Mouse (Mus musculus): ENCODE results near the gene P2rx1.

Gene P2rx1

GRCm38 (mm10) chr11:72998771-72999170 is at the start of gene P2rx1:
Gene P2rx1, plus strand, starts transcription at chr11:72999103.
- 52% methylated on average over 8 of the region's 8 CpGs for WGBS

GRCm38 (mm10) chr11:72951137-72952000 is 47.5 kb upstream of the P2rx1 start:
- 80% methylated on average over 22 of the region's 22 CpGs for WGBS

GRCm38 (mm10) chr11:72952226-72952625 is 46.7 kb upstream of the P2rx1 start:
- WGBS = 69% methylated on average over 3 of the region's 3 CpGs

- WGBS = 87% methylated on average over 6 of the region's 6 CpGs
Measured at GRCm38 (mm10) chr11:72952697-72953096, 46.2 kb upstream of the P2rx1 start.

- whole genome bisulfite sequencing = 97% methylated on average over 1 of the region's 1 CpGs
Measured at GRCm38 (mm10) chr11:72953116-72953439, 45.8 kb upstream of the P2rx1 start.

- WGBS = 85% methylated on average over 4 of the region's 4 CpGs
Measured at GRCm38 (mm10) chr11:72953440-72954151, 45.3 kb upstream of the P2rx1 start.

- 77% methylated on average over 4 of the region's 4 CpGs for WGBS
Measured at GRCm38 (mm10) chr11:72954216-72954615, 44.7 kb upstream of the P2rx1 start.

GRCm38 (mm10) chr11:72955339-72955974 is 43.4 kb upstream of the P2rx1 start:
- 84% methylated on average over 5 of the region's 5 CpGs for WGBS

- WGBS = 67% methylated on average over 2 of the region's 2 CpGs
Measured at GRCm38 (mm10) chr11:72957318-72957717, 41.6 kb upstream of the P2rx1 start.

GRCm38 (mm10) chr11:72959924-72960679 is 38.8 kb upstream of the P2rx1 start:
- WGBS = 48% methylated on average over 15 of the region's 15 CpGs

GRCm38 (mm10) chr11:72960723-72961071 is 38.2 kb upstream of the P2rx1 start:
- 17% methylated on average over 15 of the region's 15 CpGs for WGBS

- WGBS = 6% methylated on average over 70 of the region's 70 CpGs
Measured at GRCm38 (mm10) chr11:72961072-72961980, 37.6 kb upstream of the P2rx1 start, which contains the start of gene Atp2a3. Gene Atp2a3, plus strand, starts transcription at chr11:72961169.

- WGBS = 88% methylated on average over 2 of the region's 2 CpGs
Measured at GRCm38 (mm10) chr11:72962378-72962777, 36.5 kb upstream of the P2rx1 start.

GRCm38 (mm10) chr11:72963058-72963788 is 35.7 kb upstream of the P2rx1 start:
- 79% methylated on average over 7 of the region's 7 CpGs for WGBS

- 83% methylated on average over 3 of the region's 3 CpGs for WGBS
Measured at GRCm38 (mm10) chr11:72963789-72964294, 35.1 kb upstream of the P2rx1 start.

GRCm38 (mm10) chr11:72974995-72975503 is 23.9 kb upstream of the P2rx1 start:
- WGBS = 84% methylated on average over 13 of the region's 13 CpGs

- WGBS = 91% methylated on average over 9 of the region's 9 CpGs
Measured at GRCm38 (mm10) chr11:72982516-72982915, 16.4 kb upstream of the P2rx1 start.

- WGBS = 66% methylated on average over 5 of the region's 5 CpGs
Measured at GRCm38 (mm10) chr11:72983283-72983682, 15.6 kb upstream of the P2rx1 start.

- 85% methylated on average over 5 of the region's 5 CpGs for WGBS
Measured at GRCm38 (mm10) chr11:72986745-72987144, 12.2 kb upstream of the P2rx1 start.

GRCm38 (mm10) chr11:72987234-72987633 is 11.7 kb upstream of the P2rx1 start:
- WGBS = 70% methylated on average over 5 of the region's 5 CpGs

All from cerebral cortex, adult 2 months (tissue).